Mouse (Mus musculus) urinary bladder, postnatal 0 days (tissue): Measurements from ENCODE around the gene Magee1. TPM values are rescaled to one million over a fixed set of nuclear protein-coding genes. Genes with fewer than 3 reads are reported as not detected.

Experiments
- polyA plus RNA-seq: library from polyadenylated mRNA; unstranded; fragments of >200 nt; fragmentation: Nextera tagmentation; extraction: Ambion mirVana; gene quantifications from 2 replicates; pipeline ENCODE4 v1.2.1, GENCODE M21; 2015

Gene Magee1
- 8.8 and 10.1 TPM in 2 replicates for polyA plus RNA-seq

DNA sequence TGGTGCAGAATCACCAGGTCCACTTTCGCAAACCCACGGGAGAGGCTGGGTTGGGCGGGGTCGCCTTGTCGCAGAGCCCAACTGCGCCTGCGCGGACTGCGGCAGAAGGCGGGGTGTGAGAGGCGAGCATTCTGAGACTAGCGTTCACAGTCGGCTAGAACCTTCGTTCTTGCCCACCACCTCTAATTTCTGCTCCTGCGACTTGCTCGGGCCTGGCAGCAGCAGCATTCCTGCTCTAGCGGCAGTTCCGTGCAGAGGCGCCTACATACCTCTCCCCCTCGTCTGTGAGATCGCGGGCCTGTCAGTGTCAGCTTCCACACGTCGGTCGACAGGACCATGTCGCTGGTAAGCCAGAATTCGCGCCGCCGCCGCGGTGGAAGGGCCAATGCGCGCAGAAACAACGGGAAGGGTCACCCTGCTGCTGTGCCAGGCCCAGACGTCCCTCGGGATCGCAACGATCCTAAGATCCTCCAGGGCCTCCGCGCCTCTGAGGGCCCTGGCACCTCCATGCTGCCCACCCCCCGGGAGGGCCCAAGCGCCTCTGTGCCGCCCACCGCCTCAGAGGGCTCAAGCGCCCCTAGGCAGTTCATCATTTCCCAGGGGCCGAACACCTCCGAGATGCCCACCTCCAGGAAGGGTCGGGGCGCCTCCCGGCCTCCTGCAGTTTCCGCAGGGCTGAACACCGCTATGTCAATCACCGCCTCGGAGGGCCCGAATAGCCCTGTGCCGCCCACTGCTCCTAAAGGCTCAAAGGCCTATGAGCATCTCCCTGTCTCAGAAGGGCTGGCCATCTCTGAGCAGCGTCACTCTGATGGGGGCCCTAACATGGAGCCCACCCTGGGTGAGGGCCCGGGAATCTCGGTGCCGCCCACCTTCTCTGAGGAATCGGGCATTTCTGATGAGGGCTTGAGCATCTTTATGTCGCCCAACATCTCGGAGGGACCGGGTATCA, at the start of gene Magee1:
Gene Magee1, plus strand, starts transcription at position 104 of the 952 bp plus-strand sequence.

GRCm38 (mm10) chrX:105079615-105080092, 40.5 kb upstream of the Magee1 start, which contains the start of gene Pbdc1:
Gene Pbdc1, plus strand, starts transcription at chrX:105079756.

Other genes with a start within 250 kb of the Magee1 start
- gene Pbdc1, start 40.6 kb upstream of the Magee1 start, polyA plus RNA-seq, result 24.8 and 30.4 TPM in 2 replicates